Mouse (Mus musculus) heart, embryonic 13.5 days (tissue): Measurements from ENCODE around the gene Hoxd12. TPM values are rescaled to one million over a fixed set of nuclear protein-coding genes. Genes with fewer than 3 reads are reported as not detected.

Experiments used
- ATAC-seq: fragments of 200-750 bp; cut with Nextera tagmentation; 2 replicates; pipeline ENCODE4 v1.8.0; 2017; ENCODE audit warnings: moderate TSS enrichment; ENCODE audit not compliant: insufficient number of reproducible peaks, low FRiP score, low TSS enrichment; ENCODE audit errors: extremely low read depth
- H3K27ac ChIP-seq: fragments of 300-500 bp; sonication (generic); replicated peaks from 2 replicates; pipeline ENCODE4 v1.5.1; 2015; ENCODE audit warnings: moderate library complexity, mild to moderate bottlenecking, inconsistent platforms
- H3K27me3 ChIP-seq: fragments of 300-500 bp; sonication (generic); replicated peaks from 2 replicates; pipeline ENCODE4 v1.6.1; 2015; ENCODE audit warnings: mild to moderate bottlenecking, inconsistent platforms
- H3K36me3 ChIP-seq: fragments of 300-500 bp; sonication (generic); 2 replicates; pipeline ENCODE4 v1.6.1; 2015; ENCODE audit warnings: mild to moderate bottlenecking, inconsistent platforms
- H3K4me1 ChIP-seq: fragments of 300-500 bp; sonication (generic); 2 replicates; pipeline ENCODE4 v1.6.1; 2015; ENCODE audit warnings: inconsistent platforms
- H3K4me2 ChIP-seq: fragments of 300-500 bp; sonication (generic); 2 replicates; pipeline ENCODE4 v1.6.1; 2015; ENCODE audit warnings: inconsistent platforms, mild to moderate bottlenecking, moderate library complexity
- H3K4me3 ChIP-seq: fragments of 300-500 bp; sonication (generic); 2 replicates; pipeline ENCODE4 v1.5.1; 2015; ENCODE audit warnings: moderate library complexity, mild to moderate bottlenecking, inconsistent platforms
- H3K9ac ChIP-seq: fragments of 300-500 bp; sonication (generic); 2 replicates; pipeline ENCODE4 v1.6.1; 2015; ENCODE audit warnings: inconsistent platforms, mild to moderate bottlenecking, moderate library complexity
- H3K9me3 ChIP-seq: fragments of 300-500 bp; sonication (generic); 2 replicates; pipeline ENCODE4 v1.6.1; 2016; ENCODE audit warnings: inconsistent platforms
- WGBS: fragments of 180-500 bp; shearing (Covaris S2); methylation state at CpG from one replicate; pipeline ENCODE4 v1.1.7; 2015; ENCODE audit warnings: mixed read lengths; 5-methylcytosine and 5-hydroxymethylcytosine counted together
- polyA plus RNA-seq: library from polyadenylated mRNA; unstranded; fragments of >200 nt; fragmentation: Nextera tagmentation; extraction: Ambion mirVana; gene quantifications from 2 replicates; pipeline ENCODE4 v1.2.1, GENCODE M21; 2015

Hoxd12 gene
- polyA plus RNA-seq, 1 experiment from 2014 or later = not detected

GRCm38 (mm10) chr2:74667842-74668357 lies 6.9 kb upstream of the Hoxd12 start, which contains the start of gene Hoxd13:
Hoxd13 (plus strand) TSS chr2:74668310.
- Histone ChIP-seq H3K4me2 (peak within 1 kb of the TSS; percentile 76), H3K4me3 (peak within 1 kb of the TSS; percentile 55), H3K27ac (no peak within 1 kb of the TSS), H3K9ac (peak within 1 kb of the TSS; percentile 52; the same call in 1 of the 2 replicates), H3K4me1 (peaks cover 16% of the 10 kb centered on the region), H3K36me3 (no peaks in the 10 kb centered on the region), H3K27me3 (peaks cover 99% of the 10 kb centered on the region), H3K9me3 (no peaks in the 10 kb centered on the region)
- peak; percentile 54 for ATAC-seq
- 2% methylated on average over 28 of the region's 51 CpGs for WGBS

GRCm38 (mm10) chr2:74668370-74669229 lies 6.2 kb upstream of the Hoxd12 start:
- Histone ChIP-seq H3K4me1 (peaks cover 17% of the 10 kb centered on the region), H3K4me3 (peak overlapping the region; percentile 55), H3K27ac (no peak overlapping the region), H3K9me3 (no peaks in the 10 kb centered on the region), H3K27me3 (peaks cover 99% of the 10 kb centered on the region), H3K4me2 (peak overlapping the region; percentile 76), H3K9ac (peak overlapping the region; percentile 52; the same call in 1 of the 2 replicates), H3K36me3 (no peaks in the 10 kb centered on the region)
- WGBS = under 1% methylated on average over 70 of the region's 74 CpGs
- no peak; the same call in 1 of the 2 replicates for ATAC-seq

GRCm38 (mm10) chr2:74669230-74669578 lies 5.6 kb upstream of the Hoxd12 start:
- Histone ChIP-seq H3K36me3 (no peaks in the 10 kb centered on the region), H3K9me3 (no peaks in the 10 kb centered on the region), H3K27ac (no peak overlapping the region), H3K27me3 (peaks cover 99% of the 10 kb centered on the region), H3K9ac (no peak overlapping the region), H3K4me2 (no peak overlapping the region), H3K4me1 (peaks cover 17% of the 10 kb centered on the region), H3K4me3 (no peak overlapping the region)
- no peak for ATAC-seq
- WGBS = 0% methylated on average over 3 of the region's 3 CpGs

- H3K9me3 ChIP-seq = no peaks in the 10 kb centered on the region
- H3K4me3 ChIP-seq = no peak overlapping the region
- no peak overlapping the region for H3K4me2 ChIP-seq
- WGBS = 2% methylated on average over 14 of the region's 14 CpGs
- H3K36me3 ChIP-seq = no peaks in the 10 kb centered on the region
- no peak overlapping the region for H3K9ac ChIP-seq
- peaks cover 17% of the 10 kb centered on the region for H3K4me1 ChIP-seq
- ATAC-seq = no peak
- H3K27me3 ChIP-seq = peaks cover 99% of the 10 kb centered on the region
- no peak overlapping the region for H3K27ac ChIP-seq
Observed at GRCm38 (mm10) chr2:74669650-74670235, 5.1 kb upstream of the Hoxd12 start.

DNA sequence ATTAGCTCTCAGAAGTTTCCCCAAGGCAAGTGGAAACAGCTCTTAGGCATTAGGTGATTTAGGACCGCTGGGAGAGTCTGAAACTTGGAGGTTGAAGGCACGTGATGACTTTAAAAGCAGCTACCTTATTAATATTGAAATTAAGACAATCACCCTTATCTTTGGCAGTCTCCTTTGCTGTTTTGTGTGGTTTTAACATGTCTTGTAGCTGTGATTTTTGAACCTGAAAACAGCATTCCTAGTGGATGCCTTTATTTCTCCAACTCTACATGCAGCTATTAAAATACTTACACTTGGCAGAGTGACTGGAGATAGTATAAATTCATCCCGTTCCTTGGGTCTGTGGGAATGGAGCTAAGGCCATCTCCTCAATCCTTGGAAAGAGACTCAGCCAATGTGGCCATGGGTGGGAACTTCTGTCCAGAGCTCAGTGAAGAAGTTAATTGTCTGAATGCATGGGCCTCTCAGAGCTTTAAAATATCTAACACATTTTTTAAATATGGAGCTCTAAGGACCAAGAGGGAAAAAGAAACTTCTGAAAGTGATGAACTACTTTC lies 4.1 kb upstream of the Hoxd12 start:
- ATAC-seq = no peak
- 2% methylated on average over 3 of the region's 3 CpGs for WGBS

DNA sequence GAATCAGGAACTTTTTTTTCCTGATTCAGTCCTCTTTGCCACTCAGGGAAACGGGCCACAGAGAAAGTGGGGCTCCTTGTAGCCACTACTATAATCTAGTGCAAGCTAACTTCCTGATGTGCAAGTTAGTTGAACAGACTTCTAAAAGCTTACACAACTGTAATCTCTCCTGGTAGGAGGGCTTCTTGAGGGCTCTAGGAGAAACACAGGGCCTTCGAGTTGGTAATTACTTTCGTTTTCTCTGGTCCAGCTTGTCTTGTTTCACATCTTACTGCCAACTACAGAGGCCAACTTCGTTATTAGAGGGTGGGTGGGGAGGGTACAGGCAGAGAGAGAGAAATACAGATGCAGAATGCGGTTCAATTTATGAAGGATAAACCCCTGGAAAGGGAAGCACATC lies 3.0 kb upstream of the Hoxd12 start:
- H3K9me3 ChIP-seq = no peaks in the 10 kb centered on the region
- H3K4me2 ChIP-seq = peak overlapping the region; percentile 74; the same call in 1 of the 2 replicates
- H3K4me1 ChIP-seq = peaks cover 17% of the 10 kb centered on the region
- peaks cover 99% of the 10 kb centered on the region for H3K27me3 ChIP-seq
- H3K4me3 ChIP-seq = no peak overlapping the region
- no peaks in the 10 kb centered on the region for H3K36me3 ChIP-seq
- ATAC-seq = no peak
- no peak overlapping the region for H3K27ac ChIP-seq
- 10% methylated on average over 5 of the region's 5 CpGs for WGBS
- no peak overlapping the region for H3K9ac ChIP-seq

More for the DNA sequence above, 4.1 kb upstream of the Hoxd12 start:
- H3K4me3 ChIP-seq = no peak overlapping the region
- H3K27ac ChIP-seq = no peak overlapping the region
- H3K36me3 ChIP-seq = no peaks in the 10 kb centered on the region
- H3K4me2 ChIP-seq = no peak overlapping the region
- H3K9ac ChIP-seq = no peak overlapping the region
- H3K27me3 ChIP-seq = peaks cover 99% of the 10 kb centered on the region
- no peaks in the 10 kb centered on the region for H3K9me3 ChIP-seq
- peaks cover 17% of the 10 kb centered on the region for H3K4me1 ChIP-seq

GRCm38 (mm10) chr2:74672481-74673362 lies 2.1 kb upstream of the Hoxd12 start:
- no peak for ATAC-seq
- no peak overlapping the region for H3K27ac ChIP-seq
- peak overlapping the region; percentile 74 for H3K4me2 ChIP-seq
- H3K36me3 ChIP-seq = no peaks in the 10 kb centered on the region
- no peaks in the 10 kb centered on the region for H3K9me3 ChIP-seq
- H3K9ac ChIP-seq = peak overlapping the region; percentile 47; the same call in 1 of the 2 replicates
- H3K4me1 ChIP-seq = peaks cover 15% of the 10 kb centered on the region
- H3K4me3 ChIP-seq = peak overlapping the region; percentile 49
- WGBS = 2% methylated on average over 40 of the region's 40 CpGs
- peaks cover 99% of the 10 kb centered on the region for H3K27me3 ChIP-seq

GRCm38 (mm10) chr2:74673835-74674425 lies 883 bp upstream of the Hoxd12 start:
- Histone ChIP-seq H3K27me3 (peaks cover 99% of the 10 kb centered on the region), H3K27ac (no peak overlapping the region), H3K4me3 (no peak overlapping the region), H3K9me3 (no peaks in the 10 kb centered on the region), H3K36me3 (no peaks in the 10 kb centered on the region), H3K4me2 (no peak overlapping the region), H3K4me1 (peaks cover 5% of the 10 kb centered on the region; the same call in 1 of the 2 replicates), H3K9ac (no peak overlapping the region)
- WGBS = 2% methylated on average over 24 of the region's 24 CpGs
- ATAC-seq = no peak

- no peak overlapping the region for H3K9ac ChIP-seq
Observed at GRCm38 (mm10) chr2:74675666-74676282, 961 bp downstream of the Hoxd12 start.

GRCm38 (mm10) chr2:74676376-74677052 lies 1.7 kb downstream of the Hoxd12 start:
- Histone ChIP-seq H3K4me3 (no peak overlapping the region), H3K4me2 (no peak overlapping the region), H3K27me3 (peaks cover 100% of the 10 kb centered on the region), H3K9me3 (no peaks in the 10 kb centered on the region), H3K36me3 (no peaks in the 10 kb centered on the region), H3K4me1 (peaks cover 13% of the 10 kb centered on the region), H3K27ac (no peak overlapping the region), H3K9ac (no peak overlapping the region)
- 3% methylated on average over 9 of the region's 9 CpGs for WGBS
- ATAC-seq = no peak

More at GRCm38 (mm10) chr2:74675666-74676282, 961 bp downstream of the Hoxd12 start:
- WGBS = 4% methylated on average over 24 of the region's 24 CpGs
- peaks cover 13% of the 10 kb centered on the region for H3K4me1 ChIP-seq
- no peak overlapping the region for H3K27ac ChIP-seq
- ATAC-seq = no peak
- H3K36me3 ChIP-seq = no peaks in the 10 kb centered on the region
- H3K4me2 ChIP-seq = no peak overlapping the region
- H3K27me3 ChIP-seq = peaks cover 100% of the 10 kb centered on the region
- no peak overlapping the region for H3K4me3 ChIP-seq
- H3K9me3 ChIP-seq = no peaks in the 10 kb centered on the region
